Mouse (Mus musculus) stomach, postnatal 0 days (tissue): ENCODE measurements around the gene Usp15.

Experiments used
- CTCF ChIP-seq: IDR thresholded peaks from 2 replicates; pipeline ENCODE4 v1.5.1; 2016; ENCODE audit warnings: antibody characterized with exemption, low read depth, mild to moderate bottlenecking, moderate library complexity
- EP300 ChIP-seq: optimal IDR thresholded peaks from 2 replicates; pipeline ENCODE3; 2016; ENCODE audit warnings: antibody characterized with exemption

DNA sequence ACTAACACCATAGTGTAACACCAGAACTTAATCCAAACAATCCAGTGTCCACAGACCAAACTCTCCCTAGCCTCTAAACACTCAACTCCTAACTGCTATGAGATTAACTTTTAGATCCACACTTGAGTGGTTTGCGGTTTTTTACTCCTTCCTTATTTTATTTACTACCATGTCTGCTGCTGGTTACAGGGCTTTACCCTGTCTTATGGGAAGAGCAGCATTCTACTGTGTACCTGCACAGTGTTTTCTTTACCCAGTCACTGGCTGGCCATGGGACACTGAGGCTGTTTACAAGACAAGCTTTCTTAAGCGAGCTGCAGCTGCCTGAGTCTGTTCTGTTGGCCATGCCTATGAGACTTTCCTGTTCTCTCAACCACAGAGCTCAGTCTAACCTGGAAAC, 13.1 kb downstream of the Usp15 start:
- TF ChIP-seq EP300, result no peak
- no peak for TF ChIP-seq CTCF
